In genomic region chr4:136261912-136262311, GRCm38 (mm10) we compare ENCODE assay signal across 15 mouse cellular contexts. TPM values are rescaled to one million over a fixed set of nuclear protein-coding genes. Genes with fewer than 3 reads are reported as not detected.
DNase-seq lines count a peak whose midpoint lies in the region; ATAC-seq and TF ChIP-seq lines count a peak whose summit lies in the region.
"Had no signal": no experiment of that assay in that cellular context is flagged by ENCODE, and none has a peak within 500 bp of the region (broad histone marks: within the 10 kb centered on the region; RNA-seq: fewer than 3 reads in every experiment).

No protein-coding gene starts in this region.

- DNase-seq in liver, embryonic 11.5 days (ENCODE audit: low spot score) = no peak
- peak; percentile 81 for DNase-seq in kidney, adult 2 months
- DNase-seq in urinary bladder, adult 2 months (ENCODE audit: low spot score) = no peak
- DNase-seq: adrenal gland, adult 8-10 months; cerebellum, postnatal 14 days; gastrocnemius, postnatal 14 days had no signal

- no peaks in the 10 kb centered on the region; the same call in 1 of the 2 replicates for H3K4me1 ChIP-seq in liver, embryonic 16.5 days (ENCODE audit: control insufficient read depth, low read depth, low read length)
- no peaks in the 10 kb centered on the region for H3K4me1 ChIP-seq in liver, embryonic 11.5 days (replicated peaks; ENCODE audit: control insufficient read depth, insufficient read depth, low read length)
- peaks cover 15% of the 10 kb centered on the region; the same call in 1 of the 2 replicates for H3K4me1 ChIP-seq in heart, embryonic 16.5 days (ENCODE audit: control insufficient read depth, insufficient read depth, low read length)
- peaks cover 3% of the 10 kb centered on the region; the same call in 1 of the 2 replicates for H3K4me1 ChIP-seq in kidney, adult 2 months (ENCODE audit: control insufficient read depth, insufficient read depth, low read length)
- peaks cover 4% of the 10 kb centered on the region for H3K4me1 ChIP-seq in forebrain, embryonic 12.5 days

- H3K27me3 ChIP-seq in liver, embryonic 16.5 days (ENCODE audit: control insufficient read depth, insufficient read depth, low read depth, low read length) = no peaks in the 10 kb centered on the region; the same call in 1 of the 2 replicates
- peaks cover 3% of the 10 kb centered on the region for H3K27me3 ChIP-seq in liver, embryonic 11.5 days (replicated peaks; ENCODE audit: control insufficient read depth, insufficient read depth, low read length)
- H3K27me3 ChIP-seq in heart, embryonic 16.5 days (ENCODE audit: control insufficient read depth, insufficient read depth, low read length) = no peaks in the 10 kb centered on the region
- no peaks in the 10 kb centered on the region for H3K27me3 ChIP-seq in kidney, adult 2 months (replicated peaks; ENCODE audit: control insufficient read depth, insufficient read depth, low read length)
- H3K27me3 ChIP-seq in forebrain, embryonic 12.5 days = peaks cover 6% of the 10 kb centered on the region; the same call in 1 of the 2 replicates
- H3K27me3 ChIP-seq: hindbrain, embryonic 12.5 days; stomach, embryonic 15.5 days had no signal

- no peak overlapping the region for H3K9ac ChIP-seq in liver, embryonic 16.5 days (ENCODE audit: low read depth, low read length)
- no peak overlapping the region for H3K9ac ChIP-seq in liver, embryonic 11.5 days (ENCODE audit: low read depth, low read length)
- no peak overlapping the region for H3K9ac ChIP-seq in heart, embryonic 16.5 days (ENCODE audit: low read length)
- no peak overlapping the region for H3K9ac ChIP-seq in forebrain, embryonic 12.5 days
- H3K9ac ChIP-seq: hindbrain, embryonic 12.5 days; limb, embryonic 15.5 days; stomach, embryonic 15.5 days had no signal

- no peak overlapping the region for H3K27ac ChIP-seq in liver, embryonic 16.5 days (ENCODE audit: low read length)
- no peak overlapping the region for H3K27ac ChIP-seq in liver, embryonic 11.5 days (ENCODE audit: low read depth, low read length)
- peak overlapping the region; percentile 95 for H3K27ac ChIP-seq in heart, embryonic 16.5 days (ENCODE audit: low read length)
- H3K27ac ChIP-seq in kidney, adult 2 months (ENCODE audit: insufficient read depth, low read depth, low read length) = no peak overlapping the region
- no peak overlapping the region for H3K27ac ChIP-seq in forebrain, embryonic 12.5 days
- H3K27ac ChIP-seq: forebrain, embryonic 10.5 days; hindbrain, embryonic 12.5 days; limb, embryonic 15.5 days; stomach, embryonic 15.5 days had no signal

- no peak overlapping the region for H3K4me3 ChIP-seq in liver, embryonic 16.5 days (ENCODE audit: low read depth, low read length)
- no peak overlapping the region for H3K4me3 ChIP-seq in liver, embryonic 11.5 days (ENCODE audit: low read depth, low read length)
- H3K4me3 ChIP-seq in heart, embryonic 16.5 days (ENCODE audit: low read length) = no peak overlapping the region
- no peak overlapping the region for H3K4me3 ChIP-seq in kidney, adult 2 months (ENCODE audit: insufficient read depth, low read depth, low read length)
- H3K4me3 ChIP-seq in forebrain, embryonic 12.5 days (replicated peaks) = no peak overlapping the region
- H3K4me3 ChIP-seq: forebrain, embryonic 10.5 days; hindbrain, embryonic 12.5 days; limb, embryonic 15.5 days; stomach, embryonic 15.5 days had no signal

- 0 out of 2 replicates have a peak, but pooled peaks have one; percentile 44 for ATAC-seq in liver, embryonic 16.5 days (ENCODE audit: low read depth)
- ATAC-seq in liver, embryonic 11.5 days (replicated peaks; ENCODE audit: low FRiP score) = no peak
- ATAC-seq in heart, embryonic 16.5 days (replicated peaks; ENCODE audit: extremely low read depth, insufficient read depth, low FRiP score) = peak; percentile 69
- ATAC-seq in monocyte, adult 5-6 weeks (replicated peaks; ENCODE audit: insufficient number of reproducible peaks, low FRiP score, low TSS enrichment, poor library complexity, severe bottlenecking) = peak; percentile 80
- ATAC-seq in forebrain, embryonic 12.5 days (ENCODE audit: low FRiP score) = no peak

- no peak overlapping the region for H3K4me2 ChIP-seq in liver, embryonic 16.5 days (ENCODE audit: low read depth, low read length)
- H3K4me2 ChIP-seq in liver, embryonic 11.5 days = no peak overlapping the region
- H3K4me2 ChIP-seq in heart, embryonic 16.5 days (ENCODE audit: low read depth, low read length) = no peak overlapping the region
- no peak overlapping the region for H3K4me2 ChIP-seq in forebrain, embryonic 12.5 days
- H3K4me2 ChIP-seq: hindbrain, embryonic 12.5 days; limb, embryonic 15.5 days; stomach, embryonic 15.5 days had no signal

- H3K36me3 ChIP-seq in liver, embryonic 16.5 days (ENCODE audit: control insufficient read depth, insufficient read depth) = no peaks in the 10 kb centered on the region
- no peaks in the 10 kb centered on the region for H3K36me3 ChIP-seq in liver, embryonic 11.5 days (ENCODE audit: control insufficient read depth, insufficient read depth, low read length)
- no peaks in the 10 kb centered on the region for H3K36me3 ChIP-seq in heart, embryonic 16.5 days (ENCODE audit: control insufficient read depth, insufficient read depth)
- no peaks in the 10 kb centered on the region for H3K36me3 ChIP-seq in kidney, adult 2 months (ENCODE audit: control insufficient read depth, insufficient read depth, low read length)
- no peaks in the 10 kb centered on the region for H3K36me3 ChIP-seq in forebrain, embryonic 12.5 days (replicated peaks)
- H3K36me3 ChIP-seq: forebrain, embryonic 10.5 days; hindbrain, embryonic 12.5 days; limb, embryonic 15.5 days; stomach, embryonic 15.5 days had no signal

- no peaks in the 10 kb centered on the region for H3K9me3 ChIP-seq in liver, embryonic 16.5 days (replicated peaks; ENCODE audit: control insufficient read depth, low read length)
- H3K9me3 ChIP-seq in liver, embryonic 11.5 days (ENCODE audit: control insufficient read depth, low read length) = no peaks in the 10 kb centered on the region
- no peaks in the 10 kb centered on the region for H3K9me3 ChIP-seq in heart, embryonic 16.5 days (replicated peaks; ENCODE audit: control insufficient read depth, low read length)
- H3K9me3 ChIP-seq in forebrain, embryonic 12.5 days = no peaks in the 10 kb centered on the region
- H3K9me3 ChIP-seq: forebrain, embryonic 10.5 days; hindbrain, embryonic 12.5 days; limb, embryonic 15.5 days; stomach, embryonic 15.5 days had no signal

- no peak for TF ChIP-seq CTCF in kidney, adult 2 months (conservative IDR thresholded peaks at IDR 0.05; ENCODE audit: insufficient read depth, insufficient read length, low read depth, low read length)

- 57% methylated on average over 10 of the region's 10 CpGs for WGBS in liver, embryonic 16.5 days (ENCODE audit: insufficient replicate concordance)
- WGBS in liver, embryonic 11.5 days = 76% methylated on average over 10 of the region's 10 CpGs
- WGBS in heart, embryonic 16.5 days = 45% methylated on average over 10 of the region's 10 CpGs
- 47% methylated on average over 10 of the region's 10 CpGs for WGBS in kidney, adult 2 months
- WGBS in forebrain, embryonic 12.5 days = 80% methylated on average over 10 of the region's 10 CpGs

- no peak for TF ChIP-seq POLR2A in kidney, adult 2 months (IDR thresholded peaks at IDR 0.05; ENCODE audit: low read depth, low read length)

RNA-seq across cellular contexts. Expression of gene Tcea3, which starts 14.4 kb away (rescaled TPM):
- polyA plus RNA-seq in liver, embryonic 16.5 days (2015; fragmentation: Nextera tagmentation; extraction: Ambion mirVana) = 25.3 and 29.8 TPM in 2 replicates
- 16.4 and 17.3 TPM in 2 replicates for polyA plus RNA-seq in liver, embryonic 11.5 days (2014; fragmentation: Nextera tagmentation; extraction: Ambion mirVana)
- 54.9 and 57.5 TPM in 2 replicates for polyA plus RNA-seq in heart, embryonic 16.5 days (2015; fragmentation: Nextera tagmentation; extraction: Ambion mirVana)
- 29.9 and 50.8 TPM in 2 replicates for polyA plus RNA-seq in kidney, adult 2 months (2012; rRNA removed)
- 20.6 to 37.7 TPM (median 29.0 TPM) in 3 replicates for total RNA-seq in monocyte, adult 5-6 weeks (2017)
- polyA plus RNA-seq in forebrain, embryonic 12.5 days (2016; fragmentation: Nextera tagmentation; extraction: Ambion mirVana) = 1.6 and 1.9 TPM in 2 replicates
- 42.6 and 65.1 TPM in 2 replicates for polyA plus RNA-seq in urinary bladder, adult 2 months (2012; rRNA removed)

RNA-seq across cellular contexts. Expression of gene Zfp46, which starts 22.6 kb away (rescaled TPM):
- polyA plus RNA-seq in liver, embryonic 16.5 days (2015; fragmentation: Nextera tagmentation; extraction: Ambion mirVana) = 2.8 and 3.5 TPM in 2 replicates
- 10.5 and 11.9 TPM in 2 replicates for polyA plus RNA-seq in liver, embryonic 11.5 days (2014; fragmentation: Nextera tagmentation; extraction: Ambion mirVana)
- polyA plus RNA-seq in heart, embryonic 16.5 days (2015; fragmentation: Nextera tagmentation; extraction: Ambion mirVana) = 20.0 and 22.0 TPM in 2 replicates
- polyA plus RNA-seq in kidney, adult 2 months (2012; rRNA removed) = 10.7 and 10.9 TPM in 2 replicates
- total RNA-seq in monocyte, adult 5-6 weeks (2017) = 5.8 to 10.2 TPM (median 5.9 TPM) in 3 replicates
- polyA plus RNA-seq in forebrain, embryonic 12.5 days (2016; fragmentation: Nextera tagmentation; extraction: Ambion mirVana) = 25.8 and 38.1 TPM in 2 replicates
- 41.0 and 50.3 TPM in 2 replicates for polyA plus RNA-seq in urinary bladder, adult 2 months (2012; rRNA removed)

RNA-seq across cellular contexts. Expression of gene Hnrnpr, which starts 48.8 kb away (rescaled TPM):
- polyA plus RNA-seq in liver, embryonic 16.5 days (2015; fragmentation: Nextera tagmentation; extraction: Ambion mirVana) = 44.3 and 47.2 TPM in 2 replicates
- 99.3 and 101 TPM in 2 replicates for polyA plus RNA-seq in liver, embryonic 11.5 days (2014; fragmentation: Nextera tagmentation; extraction: Ambion mirVana)
- 95.6 and 95.8 TPM in 2 replicates for polyA plus RNA-seq in heart, embryonic 16.5 days (2015; fragmentation: Nextera tagmentation; extraction: Ambion mirVana)
- 9.9 and 14.0 TPM in 2 replicates for polyA plus RNA-seq in kidney, adult 2 months (2012; rRNA removed)
- total RNA-seq in monocyte, adult 5-6 weeks (2017) = 208 to 281 TPM (median 261 TPM) in 3 replicates
- polyA plus RNA-seq in forebrain, embryonic 12.5 days (2016; fragmentation: Nextera tagmentation; extraction: Ambion mirVana) = 256 and 266 TPM in 2 replicates
- polyA plus RNA-seq in urinary bladder, adult 2 months (2012; rRNA removed) = 58.3 and 61.1 TPM in 2 replicates

RNA-seq across cellular contexts. Expression of gene Asap3, which starts 55.7 kb away (rescaled TPM):
- 2.2 and 3.0 TPM in 2 replicates for polyA plus RNA-seq in liver, embryonic 16.5 days (2015; fragmentation: Nextera tagmentation; extraction: Ambion mirVana)
- 1.8 and 2.9 TPM in 2 replicates for polyA plus RNA-seq in liver, embryonic 11.5 days (2014; fragmentation: Nextera tagmentation; extraction: Ambion mirVana)
- polyA plus RNA-seq in heart, embryonic 16.5 days (2015; fragmentation: Nextera tagmentation; extraction: Ambion mirVana) = 2.8 and 3.8 TPM in 2 replicates
- 5.7 and 7.0 TPM in 2 replicates for polyA plus RNA-seq in kidney, adult 2 months (2012; rRNA removed)
- total RNA-seq in monocyte, adult 5-6 weeks (2017) = not detected in 3 replicates
- 5.9 and 6.4 TPM in 2 replicates for polyA plus RNA-seq in forebrain, embryonic 12.5 days (2016; fragmentation: Nextera tagmentation; extraction: Ambion mirVana)
- 11.7 and 11.8 TPM in 2 replicates for polyA plus RNA-seq in urinary bladder, adult 2 months (2012; rRNA removed)
- total RNA-seq: megakaryocyte progenitor cell, adult 5-6 weeks had no signal

Comparison
In these comparisons a context has a peak if more than half of its experiments do, and no peak if none do; other contexts are left out.
1. ATAC-seq: peak in liver, embryonic 16.5 days (single experiment), heart, embryonic 16.5 days (single experiment) and monocyte, adult 5-6 weeks (single experiment); none in liver, embryonic 11.5 days (single experiment) and forebrain, embryonic 12.5 days (single experiment).